Mouse (Mus musculus) embryonic facial prominence, embryonic 12.5 days (tissue): ENCODE data around the gene Lgr4. TPM values are rescaled to one million over a fixed set of nuclear protein-coding genes. Genes with fewer than 3 reads are reported as not detected.

Source experiments
- ATAC-seq: fragments of 200-750 bp; cut with Nextera tagmentation; 2 replicates; pipeline ENCODE4 v1.8.0; 2017; ENCODE audit not compliant: insufficient number of reproducible peaks, insufficient read depth, low FRiP score, low TSS enrichment
- H3K27ac ChIP-seq: fragments of 300-500 bp; sonication (generic); 2 replicates; pipeline ENCODE4 v1.5.1; 2016; ENCODE audit warnings: mild to moderate bottlenecking
- H3K27me3 ChIP-seq: fragments of 300-500 bp; sonication (generic); 2 replicates; pipeline ENCODE4 v1.6.1; 2016; ENCODE audit warnings: mild to moderate bottlenecking, moderate library complexity
- H3K36me3 ChIP-seq: fragments of 300-500 bp; sonication (generic); 2 replicates; pipeline ENCODE4 v1.6.1; 2016; ENCODE audit warnings: mild to moderate bottlenecking
- H3K4me1 ChIP-seq: fragments of 300-500 bp; sonication (generic); 2 replicates; pipeline ENCODE4 v1.6.1; 2016
- H3K4me2 ChIP-seq: fragments of 300-500 bp; sonication (generic); replicated peaks from 2 replicates; pipeline ENCODE4 v1.6.1; 2016; ENCODE audit warnings: mild to moderate bottlenecking, moderate library complexity
- H3K4me3 ChIP-seq: fragments of 300-500 bp; sonication (generic); 2 replicates; pipeline ENCODE4 v1.5.1; 2016; ENCODE audit warnings: mild to moderate bottlenecking
- H3K9ac ChIP-seq: fragments of 300-500 bp; sonication (generic); 2 replicates; pipeline ENCODE4 v1.6.1; 2016; ENCODE audit warnings: mild to moderate bottlenecking, moderate library complexity
- H3K9me3 ChIP-seq: fragments of 300-500 bp; sonication (generic); 2 replicates; pipeline ENCODE4 v1.6.1; 2016; ENCODE audit warnings: mild to moderate bottlenecking, moderate library complexity
- WGBS: fragments of 180-500 bp; shearing (Covaris S2); methylation state at CpG from one replicate; pipeline ENCODE4 v1.1.7; 2016; 5-methylcytosine and 5-hydroxymethylcytosine counted together
- polyA plus RNA-seq: library from polyadenylated mRNA; unstranded; fragments of >200 nt; fragmentation: Nextera tagmentation; extraction: Ambion mirVana; gene quantifications from 2 replicates; pipeline ENCODE4 v1.2.1, GENCODE M21; 2016

Gene Lgr4
- polyA plus RNA-seq, 1 experiment from 2014 or later = 22.3 TPM

DNA sequence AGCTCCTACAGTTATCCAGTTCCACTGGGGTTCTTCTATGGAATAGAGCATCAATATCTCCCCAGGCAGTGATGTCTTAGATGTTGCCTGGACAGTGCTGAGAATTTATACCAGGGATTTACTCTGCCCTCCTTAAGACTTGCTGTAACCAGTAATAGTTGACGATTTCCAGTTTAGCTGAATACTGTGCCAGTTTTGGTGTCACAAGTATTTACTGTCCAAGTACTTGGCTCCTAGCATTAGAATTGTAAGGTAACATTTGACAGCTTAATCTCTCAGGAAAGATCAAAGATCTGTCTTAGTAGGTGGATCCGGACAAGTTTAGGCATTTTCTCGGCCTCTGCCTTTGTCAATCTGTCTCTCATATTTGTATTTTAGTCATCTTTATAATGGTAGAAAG, 5.6 kb downstream of the Lgr4 start:
- H3K4me2 ChIP-seq = no peak overlapping the region
- no peak overlapping the region for H3K9ac ChIP-seq
- H3K36me3 ChIP-seq = peaks cover 8% of the 10 kb centered on the region; the same call in 1 of the 2 replicates
- no peak overlapping the region for H3K4me3 ChIP-seq
- H3K27me3 ChIP-seq = no peaks in the 10 kb centered on the region
- 77% methylated on average over 3 of the region's 3 CpGs for WGBS
- peaks cover 28% of the 10 kb centered on the region for H3K4me1 ChIP-seq
- ATAC-seq = no peak
- no peaks in the 10 kb centered on the region for H3K9me3 ChIP-seq
- no peak overlapping the region for H3K27ac ChIP-seq

GRCm38 (mm10) chr2:109923945-109924344, 6.5 kb downstream of the Lgr4 start:
- Histone ChIP-seq H3K9me3 (no peaks in the 10 kb centered on the region), H3K27me3 (no peaks in the 10 kb centered on the region), H3K27ac (no peak overlapping the region), H3K9ac (no peak overlapping the region), H3K4me1 (peaks cover 24% of the 10 kb centered on the region), H3K4me3 (no peak overlapping the region), H3K4me2 (no peak overlapping the region), H3K36me3 (peaks cover 8% of the 10 kb centered on the region; the same call in 1 of the 2 replicates)
- WGBS = 93% methylated on average over 3 of the region's 3 CpGs
- ATAC-seq = no peak

DNA sequence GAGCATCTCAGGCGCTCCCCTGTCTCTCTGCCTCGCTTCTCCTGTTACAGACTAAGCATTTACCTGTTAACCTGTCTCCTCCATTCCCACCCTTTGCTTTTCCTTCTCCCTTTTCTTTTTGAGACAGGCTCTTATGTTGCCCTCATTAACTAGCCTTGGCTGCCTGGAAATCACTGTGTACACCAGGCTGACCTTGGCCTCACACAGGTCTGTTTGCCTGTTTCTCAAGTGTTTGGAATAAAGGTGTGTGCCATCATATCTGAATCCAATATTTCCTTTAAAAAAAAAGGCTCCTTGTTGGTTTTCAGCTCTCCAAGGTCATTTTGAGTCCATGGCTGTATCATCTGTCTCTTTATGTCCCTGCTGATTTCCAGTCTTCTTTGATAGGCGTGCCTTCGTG, 9.5 kb downstream of the Lgr4 start:
- ATAC-seq = no peak
- H3K9ac ChIP-seq = no peak overlapping the region
- peaks cover 7% of the 10 kb centered on the region for H3K4me1 ChIP-seq
- H3K9me3 ChIP-seq = no peaks in the 10 kb centered on the region
- no peaks in the 10 kb centered on the region for H3K27me3 ChIP-seq
- H3K36me3 ChIP-seq = peaks cover 8% of the 10 kb centered on the region; the same call in 1 of the 2 replicates
- no peak overlapping the region for H3K4me3 ChIP-seq
- H3K4me2 ChIP-seq = no peak overlapping the region
- 86% methylated on average over 4 of the region's 4 CpGs for WGBS
- no peak overlapping the region for H3K27ac ChIP-seq

GRCm38 (mm10) chr2:109927446-109927845, 10.0 kb downstream of the Lgr4 start:
- H3K4me2 ChIP-seq = no peak overlapping the region
- H3K27me3 ChIP-seq = no peaks in the 10 kb centered on the region
- WGBS = 79% methylated on average over 7 of the region's 7 CpGs

DNA sequence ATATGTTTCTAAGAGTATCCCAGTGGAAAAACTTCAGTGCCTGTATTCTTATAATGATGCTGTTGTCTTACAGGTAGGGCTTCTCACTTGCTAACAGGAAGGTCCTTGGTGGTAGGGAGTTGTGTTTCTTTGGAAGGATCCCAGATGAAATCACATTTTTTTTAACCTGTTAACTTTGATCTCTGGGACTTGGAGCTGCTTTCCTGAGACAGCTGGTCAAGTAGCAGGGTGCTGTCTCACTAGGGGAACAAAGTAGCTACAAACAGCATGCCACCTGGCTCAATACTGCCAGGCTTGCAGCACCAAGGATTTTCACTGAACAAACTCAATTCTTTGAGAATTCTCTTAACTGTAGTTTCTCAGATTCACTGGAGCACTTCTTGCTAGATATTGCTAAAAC, 10.4 kb downstream of the Lgr4 start:
- H3K4me1 ChIP-seq = peaks cover 16% of the 10 kb centered on the region
- no peak overlapping the region for H3K27ac ChIP-seq
- ATAC-seq = no peak
- H3K4me3 ChIP-seq = no peak overlapping the region
- H3K27me3 ChIP-seq = no peaks in the 10 kb centered on the region
- H3K36me3 ChIP-seq = peaks cover 8% of the 10 kb centered on the region; the same call in 1 of the 2 replicates
- H3K9ac ChIP-seq = no peak overlapping the region
- no peak overlapping the region for H3K4me2 ChIP-seq
- no peaks in the 10 kb centered on the region for H3K9me3 ChIP-seq

More at GRCm38 (mm10) chr2:109927446-109927845, 10.0 kb downstream of the Lgr4 start:
- no peak for ATAC-seq
- no peak overlapping the region for H3K27ac ChIP-seq
- no peak overlapping the region for H3K9ac ChIP-seq
- peaks cover 11% of the 10 kb centered on the region for H3K4me1 ChIP-seq
- H3K9me3 ChIP-seq = no peaks in the 10 kb centered on the region
- H3K4me3 ChIP-seq = no peak overlapping the region
- peaks cover 8% of the 10 kb centered on the region; the same call in 1 of the 2 replicates for H3K36me3 ChIP-seq

GRCm38 (mm10) chr2:109928791-109929190, 11.3 kb downstream of the Lgr4 start:
- H3K4me2 ChIP-seq = no peak overlapping the region
- H3K36me3 ChIP-seq = peaks cover 8% of the 10 kb centered on the region; the same call in 1 of the 2 replicates
- no peaks in the 10 kb centered on the region for H3K27me3 ChIP-seq
- H3K9ac ChIP-seq = no peak overlapping the region
- 65% methylated on average over 4 of the region's 4 CpGs for WGBS
- H3K9me3 ChIP-seq = no peaks in the 10 kb centered on the region
- H3K4me3 ChIP-seq = no peak overlapping the region
- no peak for ATAC-seq
- peaks cover 18% of the 10 kb centered on the region for H3K4me1 ChIP-seq
- no peak overlapping the region for H3K27ac ChIP-seq

DNA sequence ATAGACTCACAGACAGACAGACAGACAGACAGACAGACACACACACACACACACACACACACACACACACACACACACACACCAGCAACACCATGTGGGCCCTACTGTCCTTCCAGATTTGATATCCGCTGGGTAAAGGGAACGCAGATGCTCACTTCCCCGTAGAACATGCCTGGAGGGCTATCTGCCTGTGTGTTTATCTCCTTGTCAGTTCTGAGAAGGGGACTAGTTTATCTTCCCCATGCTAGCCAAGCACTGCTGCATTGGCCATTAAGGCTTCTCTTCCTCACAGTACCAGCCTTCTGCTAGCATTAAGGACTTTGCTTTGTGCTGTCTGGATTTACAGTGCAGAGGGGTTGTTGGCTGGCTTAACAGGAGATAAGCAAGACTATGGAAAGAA, 11.8 kb downstream of the Lgr4 start:
- H3K4me2 ChIP-seq = no peak overlapping the region
- no peaks in the 10 kb centered on the region for H3K9me3 ChIP-seq
- no peak overlapping the region for H3K9ac ChIP-seq
- H3K36me3 ChIP-seq = peaks cover 8% of the 10 kb centered on the region; the same call in 1 of the 2 replicates
- no peak overlapping the region for H3K4me3 ChIP-seq
- peaks cover 18% of the 10 kb centered on the region for H3K4me1 ChIP-seq
- no peaks in the 10 kb centered on the region for H3K27me3 ChIP-seq
- ATAC-seq = no peak
- 46% methylated on average over 3 of the region's 3 CpGs for whole genome bisulfite sequencing
- no peak overlapping the region for H3K27ac ChIP-seq

- Histone ChIP-seq H3K36me3 (peaks cover 8% of the 10 kb centered on the region; the same call in 1 of the 2 replicates), H3K9ac (no peak overlapping the region), H3K4me1 (peaks cover 18% of the 10 kb centered on the region), H3K27me3 (no peaks in the 10 kb centered on the region), H3K27ac (no peak overlapping the region), H3K4me3 (no peak overlapping the region), H3K4me2 (no peak overlapping the region), H3K9me3 (no peaks in the 10 kb centered on the region)
- ATAC-seq = no peak
- WGBS = 95% methylated on average over 5 of the region's 5 CpGs
Observed at GRCm38 (mm10) chr2:109930366-109930765, 12.9 kb downstream of the Lgr4 start.

- Histone ChIP-seq H3K27me3 (no peaks in the 10 kb centered on the region), H3K4me3 (no peak overlapping the region), H3K9me3 (no peaks in the 10 kb centered on the region), H3K4me2 (no peak overlapping the region), H3K27ac (no peak overlapping the region), H3K36me3 (peaks cover 5% of the 10 kb centered on the region; the same call in 1 of the 2 replicates), H3K4me1 (peaks cover 18% of the 10 kb centered on the region), H3K9ac (no peak overlapping the region)
- 93% methylated on average over 4 of the region's 4 CpGs for WGBS
- ATAC-seq = no peak
Observed at GRCm38 (mm10) chr2:109930771-109931170, 13.3 kb downstream of the Lgr4 start.

- H3K27ac ChIP-seq = no peak overlapping the region
- no peak overlapping the region for H3K4me3 ChIP-seq
- H3K4me2 ChIP-seq = peak overlapping the region; percentile 15
- H3K9ac ChIP-seq = no peak overlapping the region
- ATAC-seq = no peak
- H3K9me3 ChIP-seq = no peaks in the 10 kb centered on the region
- H3K27me3 ChIP-seq = no peaks in the 10 kb centered on the region
- H3K4me1 ChIP-seq = peaks cover 26% of the 10 kb centered on the region
- no peaks in the 10 kb centered on the region for H3K36me3 ChIP-seq
- 18% methylated on average over 13 of the region's 13 CpGs for WGBS
Observed at GRCm38 (mm10) chr2:109931978-109932780, 14.7 kb downstream of the Lgr4 start.

DNA sequence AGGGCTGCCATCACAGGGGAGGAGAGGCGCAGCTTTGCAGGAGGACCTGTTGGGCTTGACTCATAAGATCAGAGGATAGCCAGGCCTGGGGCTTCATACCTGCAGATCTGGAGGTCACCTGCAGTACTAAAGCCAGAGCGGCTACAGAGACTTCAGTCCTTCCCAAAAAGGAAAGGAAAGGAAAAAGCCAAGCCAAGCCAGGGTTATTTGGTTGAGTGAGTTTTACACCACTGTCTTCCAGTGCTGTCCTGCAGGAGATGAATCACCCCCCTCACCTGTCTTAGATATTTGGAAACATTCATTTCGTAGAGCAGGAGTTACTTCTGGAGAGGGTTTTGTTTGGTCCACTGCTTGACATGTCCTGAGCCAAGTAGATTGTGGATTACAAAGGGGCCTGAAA, 15.7 kb downstream of the Lgr4 start:
- Histone ChIP-seq H3K36me3 (no peaks in the 10 kb centered on the region), H3K9me3 (no peaks in the 10 kb centered on the region), H3K9ac (no peak overlapping the region), H3K4me2 (no peak overlapping the region), H3K27ac (no peak overlapping the region), H3K4me1 (peaks cover 26% of the 10 kb centered on the region), H3K4me3 (no peak overlapping the region), H3K27me3 (no peaks in the 10 kb centered on the region)
- 82% methylated on average over 3 of the region's 3 CpGs for WGBS
- no peak for ATAC-seq

DNA sequence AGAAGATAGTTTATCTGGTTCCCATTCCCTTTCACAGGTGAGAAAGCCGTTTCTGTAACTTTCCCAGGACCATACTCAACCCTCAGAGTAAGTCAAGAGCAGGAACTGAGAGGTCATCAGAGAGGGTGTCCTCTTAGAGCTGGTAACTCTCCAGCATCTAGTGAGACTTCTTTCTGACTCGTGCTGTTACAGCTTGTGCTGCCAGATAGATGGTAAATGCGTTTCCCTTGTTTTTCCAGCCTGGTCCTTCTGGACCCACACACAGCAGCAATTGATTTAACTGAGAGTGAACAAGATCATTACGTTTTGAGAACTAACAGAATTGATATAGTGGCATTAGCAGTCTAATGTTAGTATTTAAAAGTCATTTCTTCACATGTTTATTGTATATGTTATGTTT, 16.6 kb downstream of the Lgr4 start:
- Histone ChIP-seq H3K4me2 (no peak overlapping the region), H3K9ac (no peak overlapping the region), H3K9me3 (no peaks in the 10 kb centered on the region), H3K4me1 (peaks cover 26% of the 10 kb centered on the region), H3K27ac (no peak overlapping the region), H3K36me3 (no peaks in the 10 kb centered on the region), H3K27me3 (no peaks in the 10 kb centered on the region), H3K4me3 (no peak overlapping the region)
- ATAC-seq = no peak
- WGBS = 67% methylated on average over 4 of the region's 4 CpGs
